Mouse (Mus musculus) G1E (cell line): ENCODE measurements around the gene Sgcd. TPM values are rescaled to one million over a fixed set of nuclear protein-coding genes. Genes with fewer than 3 reads are reported as not detected.

Experiments
- ATAC-seq: 2 replicates; pipeline ENCODE4 v1.8.0; 2016; ENCODE audit warnings: mild to moderate bottlenecking; ENCODE audit not compliant: insufficient number of reproducible peaks, poor library complexity, low FRiP score, severe bottlenecking; ENCODE audit errors: extremely low read depth
- DNase-seq: peaks from one replicate; pipeline ENCODE4 v3.0.0; 2012; ENCODE audit warnings: low spot score
- H3K27me3 ChIP-seq: 2 replicates; pipeline ENCODE4 v1.6.1; 2012; ENCODE audit warnings: mild to moderate bottlenecking, low read length, inconsistent platforms; ENCODE audit not compliant: insufficient read depth
- H3K36me3 ChIP-seq: replicated peaks from 2 replicates; pipeline ENCODE3; 2012; ENCODE audit warnings: mild to moderate bottlenecking, inconsistent platforms
- H3K4me1 ChIP-seq: 2 replicates; pipeline ENCODE4 v1.6.1; 2012; ENCODE audit warnings: low read depth, low read length, inconsistent platforms, mixed read lengths; ENCODE audit not compliant: insufficient read depth
- H3K4me3 ChIP-seq: 2 replicates; pipeline ENCODE4 v1.5.1; 2012; ENCODE audit warnings: low read depth, mild to moderate bottlenecking, inconsistent platforms, low read length, moderate library complexity, mixed read lengths
- H3K9me3 ChIP-seq: replicated peaks from 2 replicates; pipeline ENCODE4 v1.6.1; 2012; ENCODE audit warnings: inconsistent platforms
- CTCF ChIP-seq: IDR thresholded peaks from 2 replicates; pipeline ENCODE4 v1.5.1; 2012; ENCODE audit warnings: low read depth, low read length, inconsistent platforms, mixed read lengths
- GATA1 ChIP-seq: IDR thresholded peaks from 2 replicates; pipeline ENCODE4 v1.6.1; 2012; ENCODE audit warnings: borderline replicate concordance, low read length, inconsistent platforms, mixed read lengths
- GATA2 ChIP-seq: IDR thresholded peaks from 2 replicates; pipeline ENCODE4 v1.6.1; 2012; ENCODE audit warnings: low read depth, low read length, inconsistent platforms, borderline replicate concordance
- POLR2AphosphoS5 ChIP-seq: IDR thresholded peaks from 2 replicates; pipeline ENCODE4 v1.6.1; 2012; ENCODE audit warnings: low read depth, low read length, inconsistent platforms; ENCODE audit not compliant: insufficient replicate concordance
- TAL1 ChIP-seq: conservative IDR thresholded peaks from 2 replicates; pipeline ENCODE4 v1.6.1; 2012; ENCODE audit warnings: low read depth, low read length, inconsistent platforms, mixed read lengths
- polyA plus RNA-seq: library from polyadenylated mRNA; stranded (reverse); fragments of >175 nt; gene quantifications from 2 replicates; pipeline ENCODE4 v1.2.3, GENCODE M21; 2012
- total RNA-seq, 2 experiments: library from RNA; stranded (forward) in 1 of 2; stranded (reverse) in 1 of 2; fragments of 200-1000 nt in 1 of 2; fragments of >200 nt in 1 of 2; fragmentation: Nextera tagmentation in 1 of 2; gene quantifications; 2 replicates each; pipeline ENCODE4 v1.2.3; 2014 to 2017

The Sgcd gene
- total and polyA plus RNA-seq, 3 experiments: 0.05 TPM; not detected in 2

DNA sequence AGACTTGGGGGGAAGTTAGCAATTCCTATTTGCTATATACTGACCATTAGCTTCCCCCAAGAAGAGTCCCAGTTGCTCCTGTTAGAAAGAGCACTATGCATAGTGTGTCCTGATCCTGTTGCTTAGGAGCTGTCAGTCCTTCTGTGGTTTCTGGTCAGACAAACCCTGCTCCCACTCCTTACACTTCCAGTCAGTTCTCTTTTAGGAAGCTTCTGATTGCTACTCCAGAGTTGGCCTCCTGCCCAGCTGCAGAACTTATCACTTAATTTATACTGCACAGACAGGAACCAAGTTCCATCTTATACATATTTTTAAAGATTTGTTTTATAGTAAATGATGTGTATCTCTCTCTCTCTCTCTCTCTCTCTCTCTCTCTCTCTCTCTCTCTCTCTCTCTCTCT, 878.5 kb downstream of the Sgcd start:
- DNase-seq (no peak), ATAC-seq (no peak)
- Histone ChIP-seq H3K4me3 (no peak overlapping the region), H3K4me1 (no peaks in the 10 kb centered on the region), H3K27me3 (no peaks in the 10 kb centered on the region), H3K9me3 (no peaks in the 10 kb centered on the region), H3K36me3 (no peaks in the 10 kb centered on the region)
- TF ChIP-seq CTCF: no peak

DNA sequence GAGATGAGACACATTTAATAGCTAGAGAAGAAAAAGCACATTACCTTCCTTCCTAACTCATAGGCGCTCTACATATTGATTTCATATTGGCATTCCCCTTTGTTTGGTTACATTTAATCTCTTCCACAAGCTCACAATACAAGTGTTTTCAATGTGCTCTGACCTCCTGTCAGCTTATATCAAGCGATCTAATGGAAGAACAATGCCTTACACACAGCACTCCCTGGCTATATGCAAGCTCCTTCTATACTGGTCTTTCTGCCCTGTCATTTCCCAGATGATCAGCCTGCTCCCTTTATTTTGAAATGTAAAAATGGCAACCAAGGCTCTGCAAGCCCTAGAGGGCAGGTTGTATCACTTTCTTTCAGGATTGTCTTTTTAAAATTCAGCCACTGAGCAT, 881.1 kb downstream of the Sgcd start:
- no peaks in the 10 kb centered on the region for H3K9me3 ChIP-seq
- TF ChIP-seq GATA2: no peak
- TF ChIP-seq TAL1: no peak
- TF ChIP-seq GATA1: no peak
- TF ChIP-seq CTCF: no peak
- TF ChIP-seq POLR2AphosphoS5: no peak
- H3K4me1 ChIP-seq: no peaks in the 10 kb centered on the region
- DNase-seq (no peak), ATAC-seq (no peak)
- H3K4me3 ChIP-seq: no peak overlapping the region
- H3K36me3 ChIP-seq: no peaks in the 10 kb centered on the region
- H3K27me3 ChIP-seq: no peaks in the 10 kb centered on the region

DNA sequence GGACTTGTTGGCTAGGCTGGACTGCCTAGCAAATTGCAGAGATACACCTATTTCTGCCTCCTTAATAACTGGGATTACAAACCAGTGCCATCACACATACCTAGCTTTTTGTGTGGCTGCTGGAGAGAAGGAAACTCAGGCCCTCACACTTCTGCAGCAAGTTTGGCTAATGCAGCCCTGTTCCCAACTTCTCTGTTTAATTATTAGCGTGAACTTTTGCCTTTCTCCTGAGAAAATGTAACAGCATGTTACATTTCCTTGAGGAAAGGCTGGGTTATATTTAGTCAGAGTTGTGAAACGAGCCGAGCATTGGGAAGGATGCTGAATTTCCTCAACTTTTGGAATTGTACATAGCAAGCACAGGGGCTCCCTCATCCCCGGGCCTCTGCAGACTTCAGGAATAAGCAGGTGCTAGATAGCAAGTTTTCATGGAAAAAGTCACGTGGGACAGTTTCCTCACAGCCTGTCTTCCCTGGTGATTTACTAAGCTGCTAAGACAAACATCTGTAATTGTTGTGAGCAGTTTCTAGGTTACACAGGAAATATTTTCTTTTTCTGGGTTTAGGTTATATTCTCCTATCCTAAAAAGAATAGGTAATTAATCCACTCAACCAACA, 895.4 kb downstream of the Sgcd start:
- no peaks in the 10 kb centered on the region for H3K9me3 ChIP-seq
- TF ChIP-seq CTCF: no peak
- H3K36me3 ChIP-seq: no peaks in the 10 kb centered on the region
- H3K4me1 ChIP-seq: no peaks in the 10 kb centered on the region
- no peak for ATAC-seq
- no peak overlapping the region for H3K4me3 ChIP-seq
- no peaks in the 10 kb centered on the region for H3K27me3 ChIP-seq
- no peak for DNase-seq

DNA sequence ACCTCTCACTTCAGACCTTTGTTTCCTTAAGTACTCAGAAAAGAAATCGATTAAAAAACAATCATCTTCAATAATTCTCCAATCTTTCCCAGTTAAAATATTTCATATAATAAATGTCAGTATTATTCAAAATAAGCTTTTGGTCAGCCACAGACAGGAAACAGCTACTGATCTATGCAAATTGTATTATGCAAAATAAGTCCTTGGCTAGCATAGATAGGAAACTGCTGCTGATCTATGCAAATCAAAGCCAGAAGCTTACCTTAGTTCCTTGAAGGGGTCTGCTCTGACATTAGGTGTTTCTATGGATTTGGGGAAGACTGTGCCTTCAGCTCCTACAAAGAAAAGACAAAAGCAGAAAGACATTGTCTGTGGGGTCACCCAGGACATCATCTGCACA, 906.3 kb downstream of the Sgcd start:
- DNase-seq (no peak), ATAC-seq (no peak)
- no peaks in the 10 kb centered on the region for H3K27me3 ChIP-seq
- H3K9me3 ChIP-seq: no peaks in the 10 kb centered on the region
- no peaks in the 10 kb centered on the region for H3K36me3 ChIP-seq
- no peak for TF ChIP-seq CTCF
- no peak for TF ChIP-seq POLR2AphosphoS5
- H3K4me3 ChIP-seq: no peak overlapping the region
- no peaks in the 10 kb centered on the region for H3K4me1 ChIP-seq

DNA sequence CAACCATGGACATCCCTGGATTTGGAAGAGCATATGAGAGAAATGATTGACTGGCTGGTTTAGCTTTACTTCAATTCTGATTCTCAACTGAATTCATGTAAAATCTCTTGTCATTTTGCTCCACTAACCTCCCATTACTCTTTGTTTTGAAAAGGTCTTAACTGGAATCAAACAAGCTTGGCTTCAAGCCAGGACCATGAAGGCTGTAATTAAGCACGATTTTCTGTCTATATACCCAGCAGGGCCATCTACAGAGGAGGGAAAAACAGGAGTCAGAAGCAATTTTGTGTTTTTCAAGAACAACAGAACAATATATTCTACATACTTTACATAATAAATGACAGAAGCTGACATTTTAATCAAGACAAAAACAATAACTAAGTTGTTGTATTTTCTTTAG, 915.2 kb downstream of the Sgcd start:
- no peaks in the 10 kb centered on the region for H3K27me3 ChIP-seq
- H3K4me1 ChIP-seq: no peaks in the 10 kb centered on the region
- TF ChIP-seq CTCF (no peak), TAL1 (no peak), GATA1 (no peak)
- H3K9me3 ChIP-seq: no peaks in the 10 kb centered on the region
- DNase-seq: no peak
- ATAC-seq: no peak
- no peaks in the 10 kb centered on the region for H3K36me3 ChIP-seq
- no peak overlapping the region for H3K4me3 ChIP-seq

DNA sequence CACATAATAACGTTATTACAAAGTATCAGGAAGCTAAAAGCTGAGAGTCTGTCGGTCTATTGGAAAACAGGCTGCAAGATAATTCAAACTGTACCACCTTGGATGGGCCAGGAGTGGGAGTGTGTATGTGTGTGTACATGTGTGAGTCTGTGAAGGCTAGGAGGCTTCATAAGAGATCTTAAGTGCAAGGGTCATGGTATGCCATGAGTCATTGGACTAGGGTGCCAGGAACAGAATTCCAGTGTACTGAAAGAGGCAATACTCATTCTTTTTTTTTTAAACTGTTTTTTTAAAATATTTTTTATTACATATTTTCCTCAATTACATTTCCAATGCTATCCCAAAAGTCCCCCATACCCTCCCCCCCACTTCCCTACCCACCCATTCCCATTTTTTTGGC, 917.6 kb downstream of the Sgcd start:
- Histone ChIP-seq H3K4me1 (no peaks in the 10 kb centered on the region), H3K36me3 (no peaks in the 10 kb centered on the region), H3K27me3 (no peaks in the 10 kb centered on the region), H3K9me3 (no peaks in the 10 kb centered on the region), H3K4me3 (no peak overlapping the region)
- no peak for TF ChIP-seq GATA2
- no peak for TF ChIP-seq CTCF
- no peak for TF ChIP-seq GATA1
- DNase-seq: no peak
- ATAC-seq: no peak

DNA sequence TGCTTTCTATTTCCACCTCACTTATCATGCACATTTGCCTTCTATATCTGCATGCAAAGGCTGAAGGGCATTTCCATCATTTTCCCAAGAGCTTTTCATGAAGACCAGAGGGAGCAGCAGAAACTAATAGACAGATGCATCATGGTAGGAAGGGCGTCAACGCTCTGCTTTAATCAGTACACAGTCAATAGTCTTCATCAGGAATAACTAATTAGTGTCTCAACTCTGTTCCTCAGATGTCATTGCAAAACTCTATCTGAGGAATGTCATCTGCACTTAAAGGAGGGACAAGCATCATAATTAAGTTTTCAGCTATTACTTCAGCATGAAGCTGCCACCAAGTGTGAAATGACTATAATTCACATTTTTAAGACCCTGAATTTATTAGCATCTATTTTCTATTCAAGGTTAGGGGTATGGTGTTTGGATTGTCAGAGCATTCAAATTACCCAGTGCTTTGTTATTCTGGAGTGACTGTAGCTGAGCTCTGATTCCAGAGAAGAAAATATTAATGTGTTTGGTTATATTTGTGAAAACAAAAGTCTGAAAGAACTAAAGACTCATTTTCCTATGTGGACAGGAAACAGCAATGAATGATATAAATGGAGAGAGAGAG, 918.9 kb downstream of the Sgcd start:
- Histone ChIP-seq H3K4me1 (no peaks in the 10 kb centered on the region), H3K27me3 (no peaks in the 10 kb centered on the region), H3K4me3 (no peak overlapping the region), H3K36me3 (no peaks in the 10 kb centered on the region), H3K9me3 (no peaks in the 10 kb centered on the region)
- no peak for ATAC-seq
- TF ChIP-seq CTCF (no peak), POLR2AphosphoS5 (no peak), GATA1 (no peak), TAL1 (no peak), GATA2 (no peak)
- DNase-seq: no peak
